Mouse (Mus musculus) cerebellum, adult (tissue): ENCODE data around the gene Olfr376.

ENCODE experiments used
- ATAC-seq: cut with Nextera tagmentation; 2 replicates; pipeline ENCODE4 v1.9.2; 2017; ENCODE audit warnings: mild to moderate bottlenecking, moderate library complexity, mixed read lengths; ENCODE audit not compliant: insufficient number of reproducible peaks, low FRiP score, low TSS enrichment

The Olfr376 gene

DNA sequence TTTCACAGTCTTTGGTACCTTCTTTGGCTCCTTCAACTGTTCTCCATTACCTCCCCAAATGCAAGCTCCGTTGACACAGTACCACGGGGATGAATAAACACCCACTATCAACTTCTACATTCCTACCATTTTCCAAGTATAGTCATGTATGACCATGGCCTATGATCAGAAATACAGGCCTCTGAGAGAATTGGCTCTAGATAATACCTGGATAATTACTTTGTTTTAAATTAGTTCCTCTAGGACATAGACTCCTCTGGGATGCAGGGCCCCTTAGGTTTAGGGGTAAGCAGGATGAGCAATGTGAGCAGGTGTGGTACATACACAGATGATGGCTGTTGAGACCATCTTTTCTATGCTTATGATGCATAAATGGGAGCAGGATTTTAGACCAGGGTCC, at the start of gene Olfr376:
Gene Olfr376, plus strand, starts transcription at position 301 of the 400 bp plus-strand sequence.
- no peak for ATAC-seq

DNA sequence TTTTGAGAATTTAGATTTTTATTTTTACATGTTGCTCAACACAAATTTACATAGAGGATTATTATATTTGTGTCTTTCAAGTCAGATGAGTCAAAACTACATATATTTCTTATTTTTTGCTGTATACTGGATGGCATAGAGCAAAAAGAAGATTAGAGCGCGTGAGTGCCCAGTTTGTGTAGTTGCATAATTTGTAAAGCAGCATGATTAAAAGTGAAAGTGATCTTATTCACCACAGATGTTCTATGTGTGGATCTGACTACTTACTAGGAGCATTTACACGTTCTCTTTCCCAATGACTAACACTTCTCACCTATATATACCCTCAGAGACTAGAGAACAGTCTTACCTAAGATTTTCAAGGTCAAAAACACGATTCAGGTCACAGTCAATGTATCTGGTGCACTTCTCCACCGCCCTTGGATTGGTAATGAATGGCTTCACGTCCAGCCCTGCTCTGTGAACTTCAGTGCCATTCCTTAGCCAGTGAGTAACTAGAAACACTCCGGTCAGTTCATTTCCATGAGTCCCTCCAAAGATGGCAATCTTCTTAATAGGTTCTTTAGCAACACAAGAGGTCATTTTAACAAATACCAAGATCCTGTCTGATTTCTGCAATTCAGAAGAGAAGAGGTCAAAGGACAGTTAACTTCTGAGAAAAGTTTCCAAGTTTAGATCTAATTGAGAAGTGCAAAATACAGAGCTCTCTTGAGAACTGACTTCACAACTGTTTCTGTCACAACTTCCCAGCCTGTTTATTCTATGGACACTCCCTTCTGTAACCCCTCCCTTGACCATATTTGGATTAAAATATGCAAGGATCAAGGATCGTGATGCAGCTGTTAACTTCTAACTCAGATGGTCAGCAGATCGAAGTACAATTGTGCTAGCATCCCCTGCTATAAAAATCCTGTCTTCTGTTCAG, 46.9 kb upstream of the Olfr376 start:
- no peak for ATAC-seq

DNA sequence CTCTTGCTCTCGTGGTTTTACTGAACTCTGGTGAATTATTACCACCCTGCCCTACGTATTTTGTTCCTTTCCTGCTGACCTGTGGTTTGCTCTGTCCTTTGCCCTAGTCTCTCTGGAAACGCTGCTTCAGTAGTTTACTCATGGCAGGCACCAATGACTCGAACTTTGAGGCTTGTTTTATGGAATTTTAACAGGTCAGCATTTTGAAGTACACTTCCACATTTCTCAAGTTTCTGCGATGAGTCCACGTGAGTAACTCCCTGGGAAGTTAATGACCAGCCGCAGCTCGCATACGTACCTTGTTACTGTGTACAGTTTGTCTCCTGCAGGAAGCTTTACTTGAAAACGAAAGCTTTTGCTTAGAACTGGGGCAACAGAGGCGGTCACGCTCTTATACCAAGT, 44.6 kb upstream of the Olfr376 start:
- ATAC-seq = no peak

DNA sequence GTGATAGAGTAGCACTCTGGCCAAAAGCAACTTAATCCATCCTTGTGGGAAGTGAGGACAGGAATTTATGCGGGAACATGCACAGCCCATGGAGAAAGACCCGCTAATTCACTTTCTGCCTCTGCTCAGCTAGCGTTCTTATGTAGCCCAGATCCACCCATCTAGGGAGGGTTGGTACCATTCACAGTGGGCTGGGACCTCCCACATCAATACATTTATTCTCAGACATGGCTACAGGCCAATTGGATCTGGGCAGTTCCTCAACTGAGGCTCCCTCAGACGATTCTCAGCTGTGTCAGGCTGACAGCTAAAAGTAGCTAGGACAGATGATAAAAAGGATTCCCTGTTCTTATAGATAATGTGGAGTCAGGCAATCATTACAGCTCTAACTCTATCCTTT, 43.7 kb upstream of the Olfr376 start:
- no peak for ATAC-seq

DNA sequence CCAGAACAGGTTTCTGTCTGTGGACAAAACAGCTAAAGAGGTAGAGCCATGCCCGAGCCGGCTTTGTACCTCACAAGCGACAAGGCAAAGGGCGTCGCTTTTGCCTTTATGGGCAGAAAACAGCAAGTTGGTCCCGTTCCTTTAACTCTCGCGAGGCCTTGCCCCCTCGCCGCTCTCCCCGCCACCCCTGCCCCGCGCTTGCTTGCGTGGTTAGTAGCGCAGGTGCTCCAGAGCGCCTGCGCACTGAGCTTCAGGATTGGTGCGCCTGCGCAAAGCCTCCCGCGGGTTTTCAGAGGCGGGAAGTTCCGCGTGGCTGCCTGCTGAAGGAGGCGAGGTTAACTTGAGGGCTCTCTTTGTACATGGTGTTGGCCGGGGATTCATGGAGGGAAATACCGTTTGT, 41.6 kb upstream of the Olfr376 start, which contains the start of the genes Aspa, Gm49340 and Spata22:
Gene Aspa, minus strand, starts transcription at position 155 of the 400 bp plus-strand sequence.
Gene Gm49340, plus strand, starts transcription at position 300 of the 400 bp plus-strand sequence.
Gene Spata22, plus strand, starts transcription at position 300 of the 400 bp plus-strand sequence.
- no peak for ATAC-seq

DNA sequence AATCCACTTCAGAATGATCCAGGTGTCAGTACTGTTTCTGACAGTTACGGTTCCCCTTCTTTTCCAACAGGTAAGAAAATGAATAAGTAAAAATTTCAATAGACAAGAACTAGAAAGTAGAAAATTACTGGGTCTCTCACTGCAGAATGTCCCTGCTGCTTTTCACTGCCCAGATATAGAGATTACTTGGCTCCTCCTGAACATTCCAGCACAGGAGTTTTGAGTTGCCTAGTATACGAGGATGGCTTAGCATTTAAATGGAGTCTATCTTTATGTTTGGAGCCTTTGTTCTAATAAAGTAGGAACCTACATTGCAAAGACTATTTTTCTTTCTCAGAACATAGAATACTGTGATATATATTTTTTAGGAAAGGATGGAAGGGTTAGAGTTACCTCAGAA, 37.7 kb upstream of the Olfr376 start:
- no peak for ATAC-seq

DNA sequence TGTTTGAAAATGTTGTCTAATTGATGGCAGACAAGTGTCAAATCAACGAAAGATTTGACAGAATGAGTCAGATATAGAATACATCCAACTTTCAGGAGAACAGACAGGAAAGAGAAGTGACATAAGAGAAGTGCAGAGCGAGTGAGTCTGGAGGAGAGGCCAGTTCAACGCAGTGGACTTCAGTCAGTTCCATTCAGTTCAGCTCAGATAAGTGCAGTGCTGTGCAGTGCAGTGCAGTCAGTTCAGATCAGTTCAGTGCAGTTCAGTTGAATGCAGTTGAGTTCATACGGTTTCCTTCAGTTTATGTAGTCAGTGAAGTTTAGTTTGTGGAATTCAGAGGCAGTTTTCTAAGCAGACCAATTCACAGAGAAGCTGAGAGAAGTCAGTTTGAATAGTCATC, 34.1 kb upstream of the Olfr376 start:
- no peak for ATAC-seq

DNA sequence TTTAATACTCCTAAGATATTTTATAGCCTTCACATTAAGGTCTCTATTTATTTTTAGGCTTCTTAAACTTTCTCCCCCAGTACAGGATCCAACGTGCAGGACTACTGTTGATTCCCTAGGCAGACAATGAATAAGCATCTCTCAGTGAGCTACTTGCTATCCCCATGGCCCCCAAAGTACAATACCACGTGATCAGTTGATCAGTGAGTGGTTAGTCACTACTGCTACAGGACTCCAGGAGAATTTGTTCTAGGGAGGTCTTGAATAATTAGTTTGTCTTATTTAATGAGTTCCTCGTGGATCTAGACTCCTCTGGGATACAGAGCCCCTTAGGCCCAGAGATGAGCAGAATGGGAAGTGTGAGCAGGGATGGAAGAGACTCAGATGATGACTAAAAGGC, 20.6 kb upstream of the Olfr376 start, which contains the start of gene Olfr20:
Gene Olfr20, plus strand, starts transcription at position 301 of the 400 bp plus-strand sequence.
- no peak for ATAC-seq

DNA sequence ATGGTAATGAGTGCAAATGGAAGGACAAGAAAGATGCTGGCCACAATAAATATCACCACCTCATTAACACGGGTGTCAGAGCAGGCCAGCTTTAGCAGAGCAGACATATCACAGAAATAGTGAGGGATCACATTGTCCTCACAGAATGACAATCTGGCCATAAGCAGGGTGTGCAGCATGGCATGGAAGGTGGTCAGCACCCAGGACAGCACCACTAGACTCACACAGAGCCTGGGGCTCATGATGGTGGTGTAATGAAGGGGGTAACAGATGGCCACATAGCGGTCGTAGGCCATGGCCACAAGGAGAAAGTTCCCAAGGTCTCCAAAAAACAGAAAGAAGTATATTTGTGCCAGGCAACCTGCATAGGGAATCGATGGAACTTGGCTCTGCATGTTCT, 24.3 kb downstream of the Olfr376 start:
- ATAC-seq = no peak

DNA sequence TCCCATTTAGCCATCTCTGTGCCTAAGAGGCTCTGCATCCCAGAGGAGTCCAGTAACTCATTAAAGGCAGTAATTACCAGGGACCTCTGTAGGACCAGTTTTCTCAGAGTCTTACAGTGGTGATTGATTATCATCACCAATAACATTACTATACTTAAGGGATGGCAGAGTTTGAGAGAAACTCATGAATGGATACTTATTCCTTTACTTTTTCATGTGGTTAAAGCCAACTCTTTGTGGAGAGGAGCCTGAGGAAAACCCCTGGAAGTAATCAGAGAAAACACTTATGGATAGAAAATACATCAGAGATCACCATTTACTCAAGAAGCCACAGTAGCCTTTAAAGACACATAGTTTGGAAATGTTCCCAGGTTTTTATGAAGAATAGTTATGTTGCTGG, 28.5 kb downstream of the Olfr376 start, which contains the start of gene Olfr1:
Gene Olfr1, minus strand, starts transcription at position 101 of the 400 bp plus-strand sequence.
- ATAC-seq = no peak
